Mouse (Mus musculus): ENCODE measurements around the gene Immp1l. TPM values are rescaled to one million over a fixed set of nuclear protein-coding genes. Genes with fewer than 3 reads are reported as not detected.

The Immp1l gene
- polyA plus RNA-seq, 1 experiment from 2014 or later: 106 TPM

GRCm38 (mm10) chr2:105987999-105988398 is 83.6 kb downstream of the Immp1l start:
- Histone ChIP-seq H3K9ac (ENCODE audit: low read depth, low read length) (no peak overlapping the region), H3K9me3 (ENCODE audit: control insufficient read depth, low read length) (no peaks in the 10 kb centered on the region), H3K4me1 (ENCODE audit: control insufficient read depth, insufficient read depth, low read depth, low read length) (no peaks in the 10 kb centered on the region), H3K27me3 (replicated peaks; ENCODE audit: control insufficient read depth, insufficient read depth, low read length) (no peaks in the 10 kb centered on the region), H3K4me3 (ENCODE audit: low read length) (no peak overlapping the region), H3K4me2 (ENCODE audit: low read length) (no peak overlapping the region), H3K27ac (ENCODE audit: low read depth, low read length) (no peak overlapping the region), H3K36me3 (ENCODE audit: control insufficient read depth, insufficient read depth, low read length) (no peaks in the 10 kb centered on the region)
- no peak for ATAC-seq
- 30% methylated on average over 2 of the region's 2 CpGs for WGBS

- peak within 1 kb of the TSS; percentile 83 for H3K27ac ChIP-seq (ENCODE audit: low read depth, low read length)
- H3K4me2 ChIP-seq (ENCODE audit: low read length): peak within 1 kb of the TSS; percentile 71
- peak within 1 kb of the TSS; percentile 90 for H3K4me3 ChIP-seq (ENCODE audit: low read length)
- no peaks in the 10 kb centered on the region for H3K27me3 ChIP-seq (replicated peaks; ENCODE audit: control insufficient read depth, insufficient read depth, low read length)
- H3K4me1 ChIP-seq (ENCODE audit: control insufficient read depth, insufficient read depth, low read depth, low read length): peaks cover 5% of the 10 kb centered on the region
- no peaks in the 10 kb centered on the region for H3K9me3 ChIP-seq (ENCODE audit: control insufficient read depth, low read length)
- peak within 1 kb of the TSS; percentile 94 for H3K9ac ChIP-seq (ENCODE audit: low read depth, low read length)
- 2% methylated on average over 44 of the region's 44 CpGs for WGBS
- no peaks in the 10 kb centered on the region for H3K36me3 ChIP-seq (ENCODE audit: control insufficient read depth, insufficient read depth, low read length)
- ATAC-seq: peak; percentile 99
These were observed 98.6 kb downstream of the Immp1l start, which contains the start of gene Dnajc24 for GRCm38 (mm10) chr2:106002835-106003739. Dnajc24 (minus strand) TSS chr2:106003549.

GRCm38 (mm10) chr2:106008415-106008814 is 104.0 kb downstream of the Immp1l start:
- H3K27ac ChIP-seq (ENCODE audit: low read depth, low read length): no peak overlapping the region
- H3K9ac ChIP-seq (ENCODE audit: low read depth, low read length): no peak overlapping the region
- no peaks in the 10 kb centered on the region for H3K4me1 ChIP-seq (ENCODE audit: control insufficient read depth, insufficient read depth, low read depth, low read length)
- WGBS: 81% methylated on average over 2 of the region's 2 CpGs
- no peaks in the 10 kb centered on the region for H3K36me3 ChIP-seq (ENCODE audit: control insufficient read depth, insufficient read depth, low read length)
- no peaks in the 10 kb centered on the region for H3K9me3 ChIP-seq (ENCODE audit: control insufficient read depth, low read length)
- H3K27me3 ChIP-seq (replicated peaks; ENCODE audit: control insufficient read depth, insufficient read depth, low read length): no peaks in the 10 kb centered on the region
- H3K4me2 ChIP-seq (ENCODE audit: low read length): no peak overlapping the region
- ATAC-seq: no peak
- H3K4me3 ChIP-seq (ENCODE audit: low read length): no peak overlapping the region

Small RNA genes within 50 kb of the gene (microRNA-seq; reads per million reads assigned to microRNA genes)
- not detected for gene Gm22002

Other genes starting within 250 kb of the Immp1l start
- gene Pax6, start 235.7 kb upstream of the Immp1l start, polyA plus RNA-seq (2015; fragmentation: Nextera tagmentation; extraction: Ambion mirVana): 40.7 and 43.8 TPM in 2 replicates
- gene Elp4, start 74 bp upstream of the Immp1l start, polyA plus RNA-seq (2015; fragmentation: Nextera tagmentation; extraction: Ambion mirVana): 42.2 and 42.4 TPM in 2 replicates
- gene Dnajc24, start 98.9 kb downstream of the Immp1l start, polyA plus RNA-seq (2015; fragmentation: Nextera tagmentation; extraction: Ambion mirVana): 26.1 and 35.5 TPM in 2 replicates